Mouse (Mus musculus) brain, embryonic 14.5 days (tissue): Measurements from ENCODE around the gene Brd2.

Experiments
- CTCF ChIP-seq: fragments of 200-500 bp; IDR thresholded peaks from 2 replicates; pipeline ENCODE4 v1.5.1; 2012; ENCODE audit warnings: inconsistent platforms, mild to moderate bottlenecking, moderate library complexity, borderline replicate concordance; ENCODE audit not compliant: insufficient read depth, insufficient read length; ENCODE audit errors: extremely low read depth
- POLR2A ChIP-seq: fragments of 200-500 bp; IDR thresholded peaks from 2 replicates; pipeline ENCODE4 v1.6.1; 2012; ENCODE audit warnings: mild to moderate bottlenecking, inconsistent platforms, borderline replicate concordance; ENCODE audit not compliant: poor library complexity, insufficient read depth, insufficient read length, severe bottlenecking; ENCODE audit errors: extremely low read depth

DNA sequence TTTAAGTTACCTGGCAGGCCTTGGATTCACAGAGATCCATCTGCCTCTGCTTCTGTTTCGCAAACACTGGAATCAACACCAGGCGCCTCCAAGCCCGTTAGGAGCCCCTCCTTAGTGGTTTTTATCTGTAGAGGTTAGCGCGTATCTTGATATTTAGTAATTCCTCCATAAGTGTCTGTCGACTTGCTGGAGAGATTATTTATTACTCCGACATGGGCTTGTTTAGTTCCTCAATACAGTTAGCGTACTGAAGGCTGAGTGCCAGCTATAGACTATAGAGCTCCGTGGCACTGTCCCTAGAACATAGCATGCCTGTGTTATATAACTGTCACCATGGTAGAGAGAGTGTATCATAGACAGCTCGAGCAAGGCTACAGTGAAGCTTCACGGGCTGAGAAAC is 34.3 kb downstream of the Brd2 start:
- TF ChIP-seq CTCF, result no peak
- TF ChIP-seq POLR2A, result no peak
